Mouse (Mus musculus) spleen, embryonic (tissue): ENCODE results near the gene Sept7.
"Not testable (repeated sequence)": the region's sequence is repeated elsewhere in the genome, so short reads cannot be mapped to it uniquely, and the experiment has no call there.

Source experiments
- CTCF ChIA-PET: fragments of 350-600 bp; sonication (Branson Sonifier 250); formaldehyde crosslinking; loops from one replicate; lab custom pipeline; 2022; lab: Charles Lee

Sept7 gene

GRCm38 (mm10) chr9:25253478-25253824 is 1.2 kb downstream of the Sept7 start:
- CTCF ChIA-PET = no interaction called here

GRCm38 (mm10) chr9:25260411-25260810 is 8.2 kb downstream of the Sept7 start:
- CTCF ChIA-PET = no interaction called here

GRCm38 (mm10) chr9:25260979-25261378 is 8.7 kb downstream of the Sept7 start:
- CTCF ChIA-PET = no interaction called here

GRCm38 (mm10) chr9:25262087-25262486 is 9.8 kb downstream of the Sept7 start:
- CTCF ChIA-PET = interaction anchor here (0.6 kb wide), 1 partner anchor 47 kb away, joined by 4 read pairs; no protein-coding TSS in a partner anchor

- CTCF ChIA-PET = no interaction called here
Observed at GRCm38 (mm10) chr9:25265795-25266194, 13.6 kb downstream of the Sept7 start.

GRCm38 (mm10) chr9:25267133-25267532 is 14.9 kb downstream of the Sept7 start:
- CTCF ChIA-PET = interaction anchor here (0.5 kb wide), 1 partner anchor 115 kb away, joined by 4 read pairs; no protein-coding TSS in a partner anchor

GRCm38 (mm10) chr9:25267574-25267973 is 15.3 kb downstream of the Sept7 start:
- CTCF ChIA-PET = interaction anchor here (0.5 kb wide), 1 partner anchor 115 kb away, joined by 4 read pairs; no protein-coding TSS in a partner anchor

- CTCF ChIA-PET = interaction anchor here (0.6 kb wide), 1 partner anchor 43 kb away, joined by 3 read pairs; no protein-coding TSS in a partner anchor
Observed at GRCm38 (mm10) chr9:25271902-25272301, 19.7 kb downstream of the Sept7 start.

GRCm38 (mm10) chr9:25289796-25290195 is 37.6 kb downstream of the Sept7 start:
- CTCF ChIA-PET = no interaction called here

- CTCF ChIA-PET = interaction anchor here (0.6 to 1.4 kb wide), 5 partner anchors 10 to 158 kb away, joined by 3 to 10 read pairs (median 4); partner anchors contain the start of gene Herpud2
Observed at GRCm38 (mm10) chr9:25309505-25310182, 57.4 kb downstream of the Sept7 start.

GRCm38 (mm10) chr9:25314304-25314703 is 62.1 kb downstream of the Sept7 start:
- CTCF ChIA-PET = no interaction called here

GRCm38 (mm10) chr9:25317827-25318505 is 65.7 kb downstream of the Sept7 start:
- CTCF ChIA-PET = no interaction called here

- CTCF ChIA-PET = not testable (repeated sequence)
Observed at GRCm38 (mm10) chr9:25319676-25320075, 67.4 kb downstream of the Sept7 start.

- CTCF ChIA-PET = no interaction called here
Observed at GRCm38 (mm10) chr9:25327727-25328370, 75.6 kb downstream of the Sept7 start.

GRCm38 (mm10) chr9:25328946-25329723 is 76.9 kb downstream of the Sept7 start:
- CTCF ChIA-PET = no interaction called here

GRCm38 (mm10) chr9:25337436-25338198 is 85.4 kb downstream of the Sept7 start:
- CTCF ChIA-PET = no interaction called here

GRCm38 (mm10) chr9:25340412-25340811 is 88.2 kb downstream of the Sept7 start:
- CTCF ChIA-PET = no interaction called here

GRCm38 (mm10) chr9:25353775-25354174 is 101.5 kb downstream of the Sept7 start:
- CTCF ChIA-PET = no interaction called here

- CTCF ChIA-PET = interaction anchor here (0.5 kb wide), 1 partner anchor 13 kb away, joined by 7 read pairs; no protein-coding TSS in a partner anchor
Observed at GRCm38 (mm10) chr9:25355806-25356205, 103.6 kb downstream of the Sept7 start.

GRCm38 (mm10) chr9:25357589-25357988 is 105.3 kb downstream of the Sept7 start:
- CTCF ChIA-PET = no interaction called here

- CTCF ChIA-PET = no interaction called here
Observed at GRCm38 (mm10) chr9:25358018-25358417, 105.8 kb downstream of the Sept7 start.
